Mouse (Mus musculus): ENCODE results near the gene Rcor1. TPM values are rescaled to one million over a fixed set of nuclear protein-coding genes. Genes with fewer than 3 reads are reported as not detected.

The Rcor1 gene
- 5.3 and 7.2 TPM in 2 replicates for polyA plus RNA-seq (2012; rRNA removed; ENCODE audit: low replicate concordance)

DNA sequence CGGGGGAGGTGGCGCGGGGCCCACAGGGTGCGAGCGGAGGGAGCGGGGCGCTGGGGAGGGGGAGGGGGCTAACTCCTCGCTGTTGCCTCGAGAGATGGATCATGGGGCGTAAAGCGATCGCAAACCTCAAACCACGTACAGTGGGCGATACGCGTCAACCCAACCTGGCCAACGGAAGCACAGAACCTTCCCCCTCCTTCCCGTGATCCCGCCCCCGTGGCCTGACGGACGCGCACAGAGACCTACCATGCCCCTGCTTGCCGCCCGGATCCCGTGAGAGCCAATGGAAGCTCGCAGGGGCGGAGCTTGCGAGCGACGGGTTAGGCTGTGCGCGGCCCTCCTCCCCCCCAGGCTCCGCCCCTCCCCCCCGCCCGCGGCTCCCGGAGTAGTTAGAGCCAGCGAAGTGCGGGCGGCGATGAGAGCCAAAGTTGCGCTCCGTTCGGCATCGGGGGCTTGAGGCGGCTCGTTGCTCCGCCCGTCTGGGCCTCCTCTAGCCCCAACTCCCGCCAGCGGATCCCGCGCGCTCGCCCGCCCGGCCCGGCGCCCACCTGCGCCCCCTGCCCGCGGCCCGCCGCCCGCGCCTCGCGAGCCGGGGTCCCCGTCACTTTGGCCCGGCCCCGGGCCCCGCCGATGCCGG lies at the start of gene Rcor1:
TSS of gene Rcor1 (plus strand) at position 376 of the 637 bp plus-strand sequence.

Other genes starting within 250 kb of the Rcor1 start
- gene Mok, start 198.4 kb upstream of the Rcor1 start, polyA plus RNA-seq (2012; rRNA removed; ENCODE audit: low replicate concordance): 0.78 and 0.86 TPM in 2 replicates
- gene Zfp839, start 189.1 kb upstream of the Rcor1 start, polyA plus RNA-seq (2012; rRNA removed; ENCODE audit: low replicate concordance): 4.8 and 4.9 TPM in 2 replicates
- gene Cinp, start 150.2 kb upstream of the Rcor1 start, polyA plus RNA-seq (2012; rRNA removed; ENCODE audit: low replicate concordance): 45.8 and 46.9 TPM in 2 replicates
- gene Tecpr2, start 150.1 kb upstream of the Rcor1 start, polyA plus RNA-seq (2012; rRNA removed; ENCODE audit: low replicate concordance): 5.2 and 6.7 TPM in 2 replicates
- gene Ankrd9, start 60.3 kb upstream of the Rcor1 start, polyA plus RNA-seq (2012; rRNA removed; ENCODE audit: low replicate concordance): 34.4 and 62.4 TPM in 2 replicates
- gene Traf3, start 127.0 kb downstream of the Rcor1 start, polyA plus RNA-seq (2012; rRNA removed; ENCODE audit: low replicate concordance): 21.6 and 36.0 TPM in 2 replicates
- gene 4930595D18Rik, start 145.1 kb downstream of the Rcor1 start, polyA plus RNA-seq (2012; rRNA removed; ENCODE audit: low replicate concordance): not detected in 2 replicates
- 1.5 and 5.1 TPM in 2 replicates for gene Amn, start 231.7 kb downstream of the Rcor1 start, polyA plus RNA-seq (2012; rRNA removed; ENCODE audit: low replicate concordance)